In genomic region chr13:48573525-48574355, GRCm38 (mm10) we compare ENCODE assay signal across 9 mouse cellular contexts. TPM values are rescaled to one million over a fixed set of nuclear protein-coding genes. Genes with fewer than 3 reads are reported as not detected.
DNase-seq lines count a peak whose midpoint lies in the region; ATAC-seq lines count a peak whose summit lies in the region.
"Had no signal": no experiment of that assay in that cellular context is flagged by ENCODE, and none has a peak within 500 bp of the region (broad histone marks: within the 10 kb centered on the region; RNA-seq: fewer than 3 reads in every experiment).

No protein-coding gene starts in this region.

- H3K36me3 ChIP-seq in hindbrain, embryonic 10.5 days, result no peaks in the 10 kb centered on the region
- peaks cover 4% of the 10 kb centered on the region for H3K36me3 ChIP-seq in hindbrain, embryonic 14.5 days (replicated peaks; ENCODE audit: control insufficient read depth, insufficient read depth)
- no peaks in the 10 kb centered on the region for H3K36me3 ChIP-seq in heart, embryonic 14.5 days (ENCODE audit: control insufficient read depth, insufficient read depth, low read length)
- 0 out of 2 replicates have a peak, but pooled peaks cover 9% of the 10 kb centered on the region for H3K36me3 ChIP-seq in neural tube, embryonic 13.5 days
- H3K36me3 ChIP-seq: liver, embryonic 15.5 days had no signal

- H3K4me2 ChIP-seq in hindbrain, embryonic 14.5 days (replicated peaks), result no peak overlapping the region
- peak overlapping the region; percentile 26; the same call in 1 of the 2 replicates for H3K4me2 ChIP-seq in heart, embryonic 14.5 days (ENCODE audit: low read length)
- H3K4me2 ChIP-seq in neural tube, embryonic 13.5 days, result 0 out of 2 replicates have a peak overlapping the region, but pooled peaks have one; percentile 15
- H3K4me2 ChIP-seq: liver, embryonic 15.5 days had no signal

- DNase-seq in hindbrain, embryonic 10.5 days (ENCODE audit: low spot score), result no peak
- no peak for DNase-seq in hindbrain, embryonic 14.5 days (ENCODE audit: low spot score)
- peak; percentile 53 for DNase-seq in kidney, postnatal 14 days
- DNase-seq in T-cell, adult 2 months (ENCODE audit: low spot score), result no peak

- 57% methylated on average over 19 of the region's 19 CpGs for WGBS in hindbrain, embryonic 10.5 days
- 50% methylated on average over 19 of the region's 19 CpGs for WGBS in hindbrain, embryonic 14.5 days
- WGBS in heart, embryonic 14.5 days, result 45% methylated on average over 19 of the region's 19 CpGs
- WGBS in neural tube, embryonic 13.5 days, result 49% methylated on average over 19 of the region's 19 CpGs

- H3K27me3 ChIP-seq in hindbrain, embryonic 10.5 days (ENCODE audit: insufficient read depth, poor library complexity, severe bottlenecking), result no peaks in the 10 kb centered on the region
- H3K27me3 ChIP-seq in hindbrain, embryonic 14.5 days (ENCODE audit: control insufficient read depth, insufficient read depth, low read length), result no peaks in the 10 kb centered on the region
- no peaks in the 10 kb centered on the region for H3K27me3 ChIP-seq in heart, embryonic 14.5 days (ENCODE audit: control insufficient read depth, insufficient read depth, low read length)
- no peaks in the 10 kb centered on the region for H3K27me3 ChIP-seq in neural tube, embryonic 13.5 days
- H3K27me3 ChIP-seq: liver, embryonic 15.5 days had no signal

- no peak for ATAC-seq in hindbrain, embryonic 14.5 days (ENCODE audit: low FRiP score)
- no peak for ATAC-seq in heart, embryonic 14.5 days (ENCODE audit: insufficient number of reproducible peaks, insufficient read depth, low FRiP score, low read depth)
- ATAC-seq in neural tube, embryonic 13.5 days (ENCODE audit: low read depth), result peak; percentile 64; the same call in 1 of the 2 replicates
- ATAC-seq in inflammation-experienced regulatory T-cells, adult 6 months, result no peak
- ATAC-seq in erythroid progenitor cell, adult 5-6 weeks (replicated peaks; ENCODE audit: low FRiP score, poor library complexity, severe bottlenecking), result no peak

- 0 out of 2 replicates have a peak overlapping the region, but pooled peaks have one; percentile 1 for H3K27ac ChIP-seq in hindbrain, embryonic 10.5 days
- no peak overlapping the region for H3K27ac ChIP-seq in hindbrain, embryonic 14.5 days
- 0 out of 4 replicates have a peak overlapping the region, but pooled peaks of 1 of the 2 experiments have one; percentile 3 for H3K27ac ChIP-seq in heart, embryonic 14.5 days (replicated peaks in 1 of 2; ENCODE audit: control insufficient read depth in 1 of 2, insufficient read depth in 1 of 2, low read depth in 2 of 2, low read length in 2 of 2)
- H3K27ac ChIP-seq in neural tube, embryonic 13.5 days (replicated peaks), result peak overlapping the region; percentile 20; the same call in 1 of the 2 replicates
- H3K27ac ChIP-seq: liver, embryonic 15.5 days had no signal

- H3K9ac ChIP-seq in hindbrain, embryonic 14.5 days, result no peak overlapping the region
- H3K9ac ChIP-seq in heart, embryonic 14.5 days (ENCODE audit: low read length), result no peak overlapping the region
- H3K9ac ChIP-seq in neural tube, embryonic 13.5 days, result peak overlapping the region; percentile 9; the same call in 1 of the 2 replicates
- H3K9ac ChIP-seq: liver, embryonic 15.5 days had no signal

- peaks cover 35% of the 10 kb centered on the region for H3K4me1 ChIP-seq in hindbrain, embryonic 10.5 days (replicated peaks)
- peaks cover 17% of the 10 kb centered on the region for H3K4me1 ChIP-seq in hindbrain, embryonic 14.5 days (replicated peaks; ENCODE audit: control insufficient read depth, insufficient read depth, low read length)
- H3K4me1 ChIP-seq in heart, embryonic 14.5 days (ENCODE audit: control insufficient read depth in 2 of 2, insufficient read depth in 2 of 2, low read length in 2 of 2), result peaks cover 13 to 22% of the 10 kb centered on the region in 2 experiments
- peaks cover 29% of the 10 kb centered on the region for H3K4me1 ChIP-seq in neural tube, embryonic 13.5 days (replicated peaks)
- H3K4me1 ChIP-seq: liver, embryonic 15.5 days had no signal

- no peak overlapping the region for H3K4me3 ChIP-seq in hindbrain, embryonic 10.5 days
- no peak overlapping the region for H3K4me3 ChIP-seq in hindbrain, embryonic 14.5 days (replicated peaks; ENCODE audit: low read length)
- no peak overlapping the region for H3K4me3 ChIP-seq in heart, embryonic 14.5 days (ENCODE audit: control insufficient read depth in 1 of 2, insufficient read depth in 1 of 2, low read depth in 1 of 2, low read length in 2 of 2)
- no peak overlapping the region for H3K4me3 ChIP-seq in neural tube, embryonic 13.5 days
- H3K4me3 ChIP-seq: liver, embryonic 15.5 days had no signal

- no peaks in the 10 kb centered on the region for H3K9me3 ChIP-seq in hindbrain, embryonic 10.5 days
- no peaks in the 10 kb centered on the region for H3K9me3 ChIP-seq in hindbrain, embryonic 14.5 days (ENCODE audit: control insufficient read depth, low read length)
- no peaks in the 10 kb centered on the region for H3K9me3 ChIP-seq in heart, embryonic 14.5 days (ENCODE audit: control insufficient read depth, low read length)
- H3K9me3 ChIP-seq in neural tube, embryonic 13.5 days, result no peaks in the 10 kb centered on the region
- H3K9me3 ChIP-seq: liver, embryonic 15.5 days had no signal

RNA-seq across cellular contexts. Expression of gene Ptpdc1, which starts 51.7 kb away (rescaled TPM):
- 7.6 and 9.6 TPM in 2 replicates for polyA plus RNA-seq in hindbrain, embryonic 10.5 days (2016; fragmentation: Nextera tagmentation; extraction: Ambion mirVana)
- 21.6 and 21.7 TPM in 2 replicates for polyA plus RNA-seq in hindbrain, embryonic 14.5 days (2014; fragmentation: Nextera tagmentation; extraction: Ambion mirVana)
- polyA plus RNA-seq in heart, embryonic 14.5 days (2014; fragmentation: Nextera tagmentation; extraction: Ambion mirVana), result 7.1 and 8.6 TPM in 2 replicates
- 16.2 and 20.6 TPM in 2 replicates for polyA plus RNA-seq in neural tube, embryonic 13.5 days (2015; fragmentation: Nextera tagmentation; extraction: Ambion mirVana)
- 1 to 10 TPM in 2 of 3 experiments, under 1 TPM in 1; 0.11 to 1.4 (median 1.2) TPM for polyA plus RNA-seq in inflammation-experienced regulatory T-cells, adult 6 months (2017; shearing (Covaris generic))
- 4.0 and 7.5 TPM in 2 replicates for total RNA-seq in erythroid progenitor cell, adult 5-6 weeks (2015; ENCODE audit: low replicate concordance)
- total RNA-seq in erythroid progenitor cell, adult 5-6 weeks (2017; ENCODE audit: low replicate concordance), result 2.3 and 3.3 TPM in 2 replicates
